Mouse (Mus musculus) MN1 (cell line): ENCODE results near the gene Heatr5b.
A peak's percentile ranks its signal among the peaks of the same experiment; 100 is the strongest.

Source experiments
- DNase-seq: peaks from one replicate; pipeline ENCODE4 v3.0.0-alpha.2; 2016; ENCODE audit warnings: low spot score

The Heatr5b gene

DNA sequence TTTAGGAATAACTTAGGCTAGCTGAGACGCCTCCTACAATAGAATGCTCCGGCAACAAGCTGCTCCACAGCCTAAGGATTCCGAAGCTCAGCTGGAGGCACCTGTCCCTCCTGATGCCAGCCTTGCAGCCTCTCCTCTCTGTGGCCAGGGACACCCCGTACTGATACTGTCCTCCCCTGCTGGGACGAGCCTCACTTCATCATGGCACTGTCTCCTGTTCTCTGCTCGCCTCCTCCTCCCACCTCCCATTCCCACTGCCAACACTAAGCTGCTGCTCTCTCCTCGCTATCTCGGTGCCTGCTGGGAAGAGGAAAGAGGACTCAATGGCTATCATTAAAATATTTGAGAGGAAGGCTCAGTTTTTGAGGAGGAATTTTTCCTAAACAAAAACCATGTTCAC lies 67.6 kb downstream of the Heatr5b start:
- no peak for DNase-seq

DNA sequence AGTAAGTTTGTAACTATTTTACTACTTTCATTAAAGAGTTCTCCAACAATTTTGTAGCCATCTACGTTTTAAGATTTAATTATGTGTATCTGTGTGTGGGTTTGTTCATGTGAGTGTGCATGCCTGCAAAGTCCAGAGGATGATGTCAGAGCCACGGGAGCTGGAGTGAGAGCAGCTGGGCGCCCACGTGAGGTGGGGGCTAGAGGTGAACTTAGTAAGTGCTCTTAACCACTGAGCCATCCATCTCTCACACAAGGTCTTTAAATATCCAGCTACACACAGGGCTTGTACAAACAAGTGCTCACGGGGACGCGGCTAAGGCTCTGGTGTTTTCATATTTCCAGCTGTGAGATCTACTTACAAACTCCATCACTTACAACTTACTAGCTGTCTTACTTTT lies 69.1 kb downstream of the Heatr5b start:
- DNase-seq, result no peak

DNA sequence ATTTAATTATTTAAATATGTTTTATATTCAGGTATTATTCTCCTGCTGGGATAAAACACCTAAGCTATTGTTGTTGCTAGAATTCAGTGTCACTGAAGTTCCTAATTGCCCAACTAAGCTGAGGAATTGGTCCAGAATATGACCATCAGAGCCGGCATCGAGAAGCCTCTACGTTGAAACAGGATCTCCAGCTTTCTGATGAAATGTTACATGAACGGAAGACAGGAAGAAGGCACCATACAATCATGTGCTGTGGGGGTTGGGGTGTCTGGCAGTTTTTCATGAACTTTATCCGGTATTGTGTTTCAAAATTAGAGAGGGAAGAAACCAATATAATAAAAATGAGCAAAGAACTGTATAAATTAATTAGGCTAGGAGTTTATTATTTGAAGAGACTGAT lies 71.9 kb downstream of the Heatr5b start:
- DNase-seq, result no peak

DNA sequence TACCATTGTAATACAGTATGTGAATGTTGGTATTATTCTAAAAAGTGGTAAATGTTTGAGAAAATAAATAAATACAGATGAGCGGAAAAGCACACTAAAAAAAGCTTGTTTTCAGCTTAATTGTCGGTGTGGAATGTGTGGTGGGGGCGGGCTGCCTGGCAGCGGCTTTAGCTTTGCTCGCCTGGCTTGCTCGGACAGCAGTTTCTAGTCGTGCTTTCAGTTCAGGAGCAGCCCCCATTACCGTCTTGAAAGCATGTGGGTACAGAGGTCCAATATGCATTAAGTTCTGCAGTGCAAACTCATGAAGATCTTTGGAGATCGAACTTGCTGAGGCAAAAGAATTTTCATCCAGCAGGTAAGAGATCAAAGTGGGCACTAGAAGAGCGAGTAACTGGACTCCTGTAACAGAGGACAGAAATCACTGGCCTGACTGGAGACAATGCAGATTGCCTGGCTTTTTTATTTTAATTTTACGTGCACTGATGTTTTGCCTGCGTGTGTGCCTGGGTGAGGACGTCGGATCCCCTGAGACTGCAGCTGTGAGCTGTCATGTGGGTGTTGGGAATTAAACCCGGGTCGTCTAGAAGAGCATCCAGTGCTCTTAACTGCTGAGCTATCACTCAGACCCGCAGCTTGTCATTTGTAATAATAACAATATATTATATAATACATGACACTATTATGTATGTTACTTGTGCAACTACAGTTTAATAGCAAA lies 82.1 kb downstream of the Heatr5b start:
- no peak for DNase-seq

DNA sequence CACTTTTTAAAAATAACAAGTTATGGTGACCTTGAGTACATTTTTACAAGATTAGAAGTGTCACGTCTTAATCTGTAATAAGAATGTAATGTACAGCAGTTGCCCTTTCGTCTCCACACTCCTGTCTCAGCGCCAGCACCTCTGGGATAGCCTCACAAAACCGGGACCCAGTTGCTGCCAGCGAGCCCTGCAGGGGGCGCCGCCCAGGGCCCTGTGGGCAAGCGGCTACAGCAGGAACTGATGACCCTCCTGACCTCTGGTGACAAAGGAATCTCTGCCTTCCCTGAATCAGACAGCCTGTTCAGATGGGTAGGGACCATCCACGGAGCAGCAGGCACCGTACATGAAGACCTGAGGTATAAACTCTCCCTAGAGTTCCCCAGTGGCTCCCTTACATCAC lies 83.1 kb downstream of the Heatr5b start:
- DNase-seq, result no peak

DNA sequence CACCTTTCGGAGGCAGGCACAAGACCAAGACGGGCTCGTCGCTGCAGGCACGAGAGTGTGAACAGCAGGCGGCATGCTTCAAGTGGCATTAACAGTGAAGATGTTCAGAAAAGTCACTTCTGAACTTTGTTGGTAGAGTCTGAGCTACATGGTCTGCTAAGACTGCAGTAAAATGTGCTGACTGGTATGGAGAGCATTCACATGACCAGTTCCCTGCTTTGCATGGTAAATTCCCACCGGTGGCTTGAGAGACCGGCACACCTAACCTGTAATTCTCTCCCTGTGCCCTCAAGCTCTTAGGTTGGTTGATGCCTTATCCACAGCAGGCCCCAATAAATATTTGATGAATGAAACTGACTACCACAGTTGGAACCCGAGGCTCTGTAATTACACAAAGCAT lies 86.7 kb downstream of the Heatr5b start:
- no peak for DNase-seq

DNA sequence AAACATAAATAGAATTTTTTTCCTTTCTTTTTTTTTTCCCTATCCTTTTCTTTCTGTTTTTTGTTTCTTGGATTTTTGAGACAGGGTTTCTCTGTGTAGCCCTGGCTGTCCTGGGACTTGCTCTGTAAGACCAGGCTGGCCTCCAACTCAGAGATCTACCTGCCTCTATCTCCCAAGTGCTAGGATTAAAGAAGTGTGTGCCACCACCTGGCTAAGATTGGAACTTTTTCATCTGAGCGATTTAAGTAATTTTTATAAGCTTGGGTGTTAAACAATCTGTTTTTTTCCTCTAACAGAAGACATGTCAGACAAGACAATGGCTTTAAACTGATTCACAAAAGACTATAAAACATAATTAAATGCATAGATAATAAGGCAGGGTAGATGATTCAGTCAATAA lies 96.7 kb downstream of the Heatr5b start:
- DNase-seq, result peak; percentile 12

DNA sequence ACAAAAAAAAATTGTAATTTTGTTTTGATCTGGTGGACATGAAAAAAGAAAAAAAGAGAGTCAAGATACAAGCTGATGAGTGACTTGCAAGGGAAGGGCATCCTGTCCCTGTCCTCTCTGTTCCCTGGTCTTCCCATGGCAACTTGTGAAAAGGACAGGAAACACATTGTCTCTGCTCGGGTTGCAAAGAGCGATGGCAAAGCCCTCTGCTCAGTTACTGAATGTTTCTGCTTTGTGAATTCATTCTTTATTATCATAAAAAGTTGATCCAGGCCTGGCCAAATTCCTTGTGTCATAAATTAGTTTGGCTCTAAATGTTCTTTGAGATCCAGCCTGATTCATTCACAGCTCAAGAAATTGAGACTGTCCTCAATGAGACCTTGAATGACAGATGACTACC lies 97.4 kb downstream of the Heatr5b start:
- DNase-seq, result peak; percentile 17

DNA sequence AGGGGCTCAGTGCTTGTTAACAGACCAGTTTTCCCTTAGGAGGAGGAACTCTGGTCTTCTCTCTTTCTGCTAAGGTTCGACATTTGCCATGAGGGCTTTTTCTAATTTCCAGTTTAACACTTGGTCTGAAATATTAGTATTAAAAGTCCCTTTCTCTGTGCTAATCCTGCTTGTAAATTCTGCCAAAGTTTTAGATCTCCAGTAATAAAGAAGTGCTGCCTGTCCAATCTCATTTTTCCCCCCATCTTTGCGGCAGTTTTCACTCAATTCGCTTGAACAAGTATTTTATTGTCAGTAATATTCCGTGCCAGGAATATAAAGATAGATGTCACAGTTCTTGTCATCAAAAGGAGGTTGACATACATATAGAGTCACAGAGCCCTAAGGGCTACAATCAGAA lies 98.1 kb downstream of the Heatr5b start, which contains the start of gene Strn:
Strn (minus strand) TSS at position 101 of the 400 bp plus-strand sequence.
- no peak for DNase-seq

DNA sequence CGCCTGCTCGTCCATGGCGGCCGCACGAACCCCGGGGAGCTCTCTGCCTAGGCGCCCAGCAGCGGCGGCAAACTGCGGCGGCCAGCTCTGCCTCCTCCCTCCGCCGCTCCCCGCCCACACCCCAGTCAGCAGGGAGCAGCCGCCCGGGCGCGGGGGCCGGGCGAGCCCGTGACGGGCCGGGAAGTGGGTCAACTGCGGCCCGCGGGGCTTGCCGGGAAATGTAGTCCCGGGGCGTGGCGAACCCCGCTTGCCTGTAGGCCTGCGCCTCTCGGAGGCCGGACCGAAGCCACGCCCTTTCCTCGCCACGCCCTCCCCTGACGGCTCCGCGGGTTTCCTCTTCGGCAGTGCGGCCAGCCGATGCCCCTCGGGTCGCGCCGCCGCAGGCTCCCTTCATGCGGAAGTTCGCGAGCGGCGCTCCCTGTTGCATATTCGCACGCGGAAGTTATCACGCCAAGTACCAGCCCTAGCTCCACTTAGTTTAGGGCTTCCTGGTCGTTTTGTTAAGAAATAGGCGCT lies 98.6 kb downstream of the Heatr5b start:
- DNase-seq, result peak; percentile 99

DNA sequence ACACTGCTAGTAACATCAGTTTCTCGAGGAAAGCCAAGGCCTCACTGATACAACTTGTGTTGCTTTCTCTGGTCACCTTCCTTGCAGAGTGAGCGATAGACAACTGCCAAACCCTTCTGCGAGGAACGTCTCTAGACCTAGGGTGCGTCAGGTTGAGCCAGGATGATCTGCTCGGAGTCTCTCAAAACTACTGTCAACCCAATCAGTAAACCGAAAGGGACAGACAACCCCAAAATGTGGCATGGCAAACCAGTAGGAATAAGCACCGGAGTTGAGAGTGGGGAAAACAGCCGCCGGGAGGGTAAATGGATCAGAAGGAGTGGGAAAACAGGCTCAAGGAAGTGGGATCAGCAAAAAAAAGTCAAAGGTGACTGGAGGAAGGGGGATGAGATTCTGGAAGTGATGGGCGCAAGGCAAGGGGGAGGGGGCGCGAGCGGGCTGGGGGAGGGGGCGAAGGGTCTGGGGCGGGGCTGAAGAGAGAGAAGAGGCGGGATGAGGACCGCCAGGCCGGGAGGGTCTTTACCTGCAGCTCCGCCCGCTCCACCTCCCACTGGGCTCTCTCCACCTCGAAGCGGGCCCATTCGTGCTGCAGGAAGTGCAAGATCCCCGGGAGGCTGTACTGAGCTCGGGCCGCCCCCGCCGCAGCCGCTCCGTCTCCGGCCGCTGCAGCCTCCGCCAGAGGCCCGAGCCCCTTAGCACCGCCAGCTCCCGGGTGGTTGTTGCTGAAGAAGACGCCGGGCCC lies 99.3 kb downstream of the Heatr5b start:
- peak; percentile 45 for DNase-seq

DNA sequence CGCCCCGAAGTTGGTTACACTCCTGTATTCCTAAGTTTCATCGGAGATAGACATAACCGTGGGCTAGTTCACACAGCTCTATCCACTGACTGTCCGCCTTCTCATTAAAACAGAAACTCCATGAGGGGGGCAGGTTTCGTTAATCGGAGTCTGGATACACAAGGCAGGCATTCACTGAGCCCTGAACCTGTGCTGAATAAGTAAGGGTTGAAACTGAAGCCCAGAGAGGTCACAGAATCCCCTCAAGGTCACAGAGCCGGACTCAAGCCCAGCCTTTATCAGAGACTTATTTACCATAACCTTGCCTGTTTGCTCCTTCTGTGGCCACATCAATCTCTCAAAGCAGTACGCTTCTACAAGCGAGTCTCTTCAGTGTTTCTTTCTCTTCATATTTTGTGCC lies 100.4 kb downstream of the Heatr5b start:
- no peak for DNase-seq

DNA sequence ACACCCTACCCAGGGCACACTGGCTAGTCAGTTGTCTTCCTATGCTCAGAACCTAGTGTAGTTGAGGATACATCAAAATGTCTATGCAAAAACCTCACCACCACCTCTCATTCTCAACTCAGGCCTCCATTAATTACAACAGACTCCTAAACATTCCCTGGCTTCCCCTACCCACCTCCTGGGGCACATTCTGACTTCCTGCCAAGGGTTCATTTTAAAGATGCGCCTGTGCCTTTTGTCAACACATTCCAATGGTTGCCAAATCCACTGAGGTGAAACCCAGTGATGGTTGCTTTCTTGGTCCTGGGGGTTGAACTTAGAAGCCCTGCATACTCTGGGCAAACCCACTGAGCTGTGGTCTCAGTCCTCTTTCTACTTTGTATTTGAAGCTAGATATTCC lies 103.1 kb downstream of the Heatr5b start:
- DNase-seq, result no peak

DNA sequence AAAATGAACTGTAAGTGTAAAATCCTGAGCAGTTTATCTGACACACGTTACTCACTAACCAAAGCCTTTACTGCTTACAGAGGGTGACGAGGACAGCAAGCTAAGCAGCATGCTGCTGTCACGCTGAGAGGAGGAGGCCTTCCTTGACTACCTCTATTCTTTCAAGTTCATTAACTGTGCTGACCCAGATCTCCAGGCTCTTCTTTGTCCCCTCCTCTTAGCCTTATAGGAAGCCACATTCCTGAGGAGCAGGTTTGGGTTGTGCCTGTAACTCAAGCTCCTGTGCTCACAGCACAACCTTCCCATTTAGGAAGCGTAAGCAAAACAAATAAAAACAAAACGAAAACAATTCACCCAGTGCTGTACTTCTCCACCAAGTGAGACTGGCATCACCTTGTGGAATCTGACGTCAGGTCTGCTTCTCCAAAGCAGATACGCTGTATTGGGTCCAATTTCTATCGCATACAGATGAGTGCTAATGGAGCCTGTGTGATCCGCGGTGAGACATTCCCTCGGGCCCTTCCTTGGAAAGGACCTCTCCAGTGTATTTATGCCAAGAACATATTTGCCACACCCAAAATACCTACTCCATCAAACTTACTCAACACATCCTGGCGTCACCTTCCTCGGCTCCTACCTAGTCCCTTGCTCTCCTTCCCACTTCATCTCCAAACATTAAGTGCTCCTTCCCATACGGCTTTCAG lies 108.3 kb downstream of the Heatr5b start:
- no peak for DNase-seq

DNA sequence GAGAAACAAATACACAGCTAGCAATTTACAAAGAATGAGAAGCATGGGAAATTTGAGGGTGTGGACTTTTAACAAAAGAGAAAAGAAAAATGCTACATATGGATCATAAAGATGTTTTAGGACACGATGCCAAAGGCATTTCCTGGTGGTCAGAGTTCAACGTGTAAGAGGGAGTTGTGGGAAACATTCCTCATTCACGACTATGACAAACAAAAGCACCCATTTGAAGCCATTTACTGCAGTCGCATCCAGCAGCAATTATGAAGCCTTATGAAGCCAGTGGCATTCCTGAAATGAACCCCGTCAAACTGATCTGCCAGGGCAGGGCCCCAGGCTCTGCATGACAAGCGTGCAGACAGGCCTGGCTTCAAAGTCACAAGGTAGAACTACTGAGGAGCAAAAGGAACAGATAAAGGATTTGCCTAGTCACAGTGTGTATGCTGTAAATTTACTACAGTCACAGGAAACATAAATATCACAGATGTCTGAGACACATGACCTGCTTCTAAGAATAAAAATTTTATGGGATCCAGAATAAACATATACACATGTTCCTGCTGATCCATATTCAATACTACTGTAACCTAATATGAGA lies 110.6 kb downstream of the Heatr5b start:
- DNase-seq, result no peak

DNA sequence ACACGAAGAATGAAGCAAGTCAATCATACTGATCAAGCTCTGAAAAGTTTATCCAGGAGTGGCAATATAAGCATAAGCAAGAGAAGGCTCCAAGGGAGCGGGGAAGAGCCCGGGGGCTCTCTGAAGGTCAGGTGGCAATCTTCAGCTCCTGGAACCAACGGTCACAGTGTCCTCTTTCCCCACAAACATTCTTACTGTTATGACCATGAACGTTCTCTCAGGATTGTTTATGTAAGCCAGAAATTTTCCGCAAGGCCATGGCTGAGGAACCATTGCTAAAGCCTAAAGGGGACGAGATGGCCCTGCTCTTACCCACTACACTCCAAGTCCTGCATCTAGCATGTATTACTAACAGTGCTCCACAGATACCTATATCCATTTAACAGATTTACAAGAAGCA lies 113.5 kb downstream of the Heatr5b start:
- DNase-seq, result no peak

DNA sequence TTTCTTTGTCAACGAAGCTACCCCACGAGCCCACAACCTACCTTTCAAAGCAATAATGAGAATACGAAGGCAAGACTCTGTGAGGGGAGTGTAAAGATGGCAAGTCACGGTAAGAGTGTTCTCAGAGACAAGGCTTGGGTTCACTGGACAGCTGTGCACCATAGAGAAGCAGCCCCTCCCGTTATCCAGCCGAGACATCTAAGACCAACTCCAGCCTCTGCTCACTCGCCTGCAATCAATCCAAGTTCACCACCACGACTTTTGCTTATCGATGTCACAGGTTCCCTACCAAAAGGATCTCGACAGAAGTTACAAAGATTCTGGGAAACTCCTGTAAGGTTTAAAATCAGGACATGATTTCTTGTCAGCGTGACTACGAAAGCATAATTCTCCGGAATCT lies 116.1 kb downstream of the Heatr5b start:
- DNase-seq, result no peak

DNA sequence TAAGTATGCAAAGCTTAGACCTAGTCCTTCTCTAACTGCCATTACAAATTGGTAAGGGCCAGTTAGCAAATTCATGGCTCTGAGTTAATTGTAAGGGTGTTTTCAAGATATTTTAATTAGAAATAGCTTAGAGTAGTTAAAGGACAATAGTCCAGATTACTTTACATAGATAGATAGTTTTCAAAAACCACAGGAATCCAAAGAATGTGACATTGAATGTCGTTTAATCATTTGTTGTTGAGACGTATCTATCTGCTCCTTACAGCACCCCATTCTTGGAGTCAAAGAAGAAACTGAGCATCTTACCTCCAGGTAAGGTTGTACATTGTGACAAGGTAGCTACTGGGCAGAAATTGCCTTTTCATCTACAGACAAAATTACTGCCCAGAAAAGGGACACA lies 124.9 kb downstream of the Heatr5b start:
- no peak for DNase-seq

DNA sequence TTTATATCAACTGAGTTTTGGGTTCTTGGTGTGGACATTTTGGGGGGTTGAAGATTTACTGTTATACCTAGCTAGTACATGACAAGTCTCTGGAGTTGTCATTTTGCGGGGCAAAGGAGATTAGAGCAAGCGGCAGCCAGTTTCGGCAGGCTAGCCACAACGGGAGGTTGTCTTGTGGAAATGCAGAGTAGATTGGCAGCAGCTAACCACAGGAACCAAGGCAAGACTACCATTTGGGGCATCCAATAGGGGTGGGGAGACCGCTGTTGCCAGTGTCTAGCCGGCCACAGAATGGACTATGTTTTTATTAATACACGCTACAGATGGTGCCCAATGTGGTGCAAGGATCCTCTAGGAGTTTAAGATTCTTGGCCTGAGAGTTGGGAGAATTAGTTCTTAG lies 126.7 kb downstream of the Heatr5b start:
- no peak for DNase-seq

DNA sequence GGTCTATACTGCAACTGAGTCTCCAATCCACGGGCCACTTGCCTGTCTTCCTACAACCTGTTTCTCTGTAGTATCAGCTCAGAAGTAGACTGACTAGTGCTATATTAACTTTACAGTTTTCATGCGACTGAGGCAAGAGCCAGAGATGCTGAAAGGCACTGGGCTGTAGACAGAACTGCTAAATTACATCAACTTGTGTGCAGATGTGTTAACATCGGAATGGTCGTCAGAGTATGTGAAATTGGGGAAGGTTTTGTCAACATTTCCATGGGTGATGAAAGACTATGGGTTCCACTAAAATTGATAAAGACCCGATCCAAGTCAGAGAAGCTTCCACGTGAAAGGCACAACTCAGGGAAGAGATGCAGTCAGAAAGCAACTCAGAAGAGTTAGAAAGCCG lies 132.2 kb downstream of the Heatr5b start:
- no peak for DNase-seq
